Mouse (Mus musculus): ENCODE measurements around the gene Usp49.
A peak's percentile ranks its signal among the peaks of the same experiment; 100 is the strongest.
"Not testable (repeated sequence)": the region's sequence is repeated elsewhere in the genome, so short reads cannot be mapped to it uniquely, and the experiment has no call there.

Usp49 gene

GRCm38 (mm10) chr17:47610849-47611660 lies 19.4 kb upstream of the Usp49 start, which contains the start of the genes Bysl, Med20 and Gm20517:
Gene Bysl, minus strand, starts transcription at chr17:47611492.
Gene Med20, plus strand, starts transcription at chr17:47611582.
Gene Gm20517, plus strand, starts transcription at chr17:47611589.
- peak; percentile 96 for DNase-seq

- no peak for DNase-seq
These were observed 18.9 kb upstream of the Usp49 start for GRCm38 (mm10) chr17:47611661-47611982.

GRCm38 (mm10) chr17:47614018-47614417 lies 16.5 kb upstream of the Usp49 start:
- DNase-seq, result peak; percentile 63

- no peak for DNase-seq
These were observed 14.4 kb upstream of the Usp49 start for GRCm38 (mm10) chr17:47616119-47616518.

- DNase-seq, result no peak
These were observed 13.8 kb upstream of the Usp49 start for GRCm38 (mm10) chr17:47616652-47617051.

GRCm38 (mm10) chr17:47617605-47618307 lies 12.7 kb upstream of the Usp49 start:
- DNase-seq, result no peak

- DNase-seq, result no peak
These were observed 11.8 kb upstream of the Usp49 start for GRCm38 (mm10) chr17:47618556-47619311.

GRCm38 (mm10) chr17:47622912-47623554 lies 7.5 kb upstream of the Usp49 start:
- no peak for DNase-seq

GRCm38 (mm10) chr17:47624572-47624971 lies 5.9 kb upstream of the Usp49 start:
- DNase-seq, result not testable (repeated sequence)

- DNase-seq, result no peak
These were observed 5.4 kb upstream of the Usp49 start for GRCm38 (mm10) chr17:47625088-47625487.

- no peak for DNase-seq
These were observed 4.5 kb upstream of the Usp49 start for GRCm38 (mm10) chr17:47626031-47626430.

GRCm38 (mm10) chr17:47627791-47628190 lies 2.7 kb upstream of the Usp49 start:
- no peak for DNase-seq

GRCm38 (mm10) chr17:47628851-47629676 lies 1.4 kb upstream of the Usp49 start:
- DNase-seq, result peak; percentile 96

GRCm38 (mm10) chr17:47629717-47630677 lies 493 bp upstream of the Usp49 start:
- DNase-seq, result no peak

- DNase-seq, result no peak
These were observed 1.8 kb downstream of the Usp49 start for GRCm38 (mm10) chr17:47632181-47632840.

- no peak for DNase-seq
These were observed 3.7 kb downstream of the Usp49 start for GRCm38 (mm10) chr17:47633999-47634770.

GRCm38 (mm10) chr17:47642992-47643391 lies 12.5 kb downstream of the Usp49 start:
- DNase-seq, result no peak

GRCm38 (mm10) chr17:47646683-47647082 lies 16.2 kb downstream of the Usp49 start:
- DNase-seq, result peak; percentile 63

GRCm38 (mm10) chr17:47648966-47649365 lies 18.5 kb downstream of the Usp49 start:
- no peak for DNase-seq

Data from thymus, postnatal 25 days (tissue).